Mouse (Mus musculus): ENCODE measurements around the gene Ms4a4a.
"Not testable (repeated sequence)": the region's sequence is repeated elsewhere in the genome, so short reads cannot be mapped to it uniquely, and the experiment has no call there.

The Ms4a4a gene

DNA sequence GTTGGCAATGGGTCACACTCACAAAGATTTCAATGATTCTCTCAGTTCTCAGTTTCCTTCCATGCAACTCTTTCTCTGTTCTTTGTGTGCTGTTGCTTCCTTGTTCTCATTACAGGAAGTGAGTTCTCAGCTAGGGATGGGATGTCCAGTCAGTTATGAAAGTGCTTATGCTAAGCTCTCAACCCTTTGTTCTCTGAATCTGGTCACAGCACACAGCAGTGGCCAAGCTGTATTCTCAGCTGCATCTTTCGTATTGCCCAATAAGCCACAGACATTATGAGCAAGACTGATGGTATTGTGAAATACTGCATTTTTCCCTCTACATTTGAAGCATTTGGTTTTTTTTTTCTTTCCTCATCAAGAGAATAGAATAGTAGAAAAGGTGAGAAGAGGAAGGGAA lies 55.9 kb downstream of the Ms4a4a start:
- DNase-seq (ENCODE audit: low spot score in 2 of 2), result not testable (repeated sequence)

DNA sequence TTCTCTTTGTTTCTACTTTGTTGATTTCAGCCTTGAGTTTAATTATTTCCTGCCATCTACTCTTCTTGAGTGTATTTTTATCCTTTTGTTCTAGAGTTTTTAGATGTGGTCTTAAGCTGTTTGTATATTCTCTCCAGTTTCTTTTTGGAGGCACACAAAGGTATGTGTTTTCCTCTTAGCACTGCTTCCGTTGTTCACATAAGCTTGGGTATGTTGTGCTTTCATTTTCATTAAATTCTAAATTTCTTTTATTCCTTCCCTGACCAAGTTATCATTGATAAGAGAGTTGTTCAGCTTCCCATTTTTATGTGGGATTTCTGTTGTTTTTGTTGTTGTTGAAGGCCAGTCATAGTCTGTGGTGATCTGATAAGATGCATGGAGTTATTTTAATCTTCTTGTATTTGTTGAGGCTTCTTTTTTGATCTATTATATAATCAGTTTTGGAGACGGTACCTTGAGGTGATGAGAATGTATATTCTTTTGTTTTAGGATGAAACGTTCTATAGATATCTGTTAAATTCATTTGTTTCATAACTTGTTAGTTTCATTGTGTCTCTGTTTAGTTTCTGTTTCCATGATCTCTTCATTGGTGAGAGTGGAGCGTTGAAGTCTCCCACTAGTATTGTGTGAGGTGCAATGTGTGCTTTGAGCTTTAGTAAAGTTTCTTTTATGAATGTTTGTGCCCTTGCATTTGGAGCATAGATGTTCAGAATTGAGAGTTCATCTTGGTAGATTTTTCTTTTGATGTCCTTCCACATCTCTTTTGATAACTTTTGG lies 59.9 kb downstream of the Ms4a4a start:
- no peak for DNase-seq (ENCODE audit: low spot score in 2 of 2)

Measured in thymus, postnatal 10 days (tissue).